Mouse (Mus musculus) spleen, adult 2 months (tissue): Measurements from ENCODE around the gene Clta.

ENCODE experiments used
- CTCF ChIP-seq: fragments of 200-500 bp; IDR thresholded peaks from 2 replicates; pipeline ENCODE4 v1.5.1; 2011; ENCODE audit warnings: mild to moderate bottlenecking, inconsistent platforms; ENCODE audit not compliant: insufficient read depth, insufficient read length, insufficient replicate concordance; ENCODE audit errors: extremely low read depth
- POLR2A ChIP-seq: fragments of 200-500 bp; IDR thresholded peaks from 2 replicates; pipeline ENCODE4 v1.6.1; 2011; ENCODE audit warnings: low read depth, low read length, inconsistent platforms

DNA sequence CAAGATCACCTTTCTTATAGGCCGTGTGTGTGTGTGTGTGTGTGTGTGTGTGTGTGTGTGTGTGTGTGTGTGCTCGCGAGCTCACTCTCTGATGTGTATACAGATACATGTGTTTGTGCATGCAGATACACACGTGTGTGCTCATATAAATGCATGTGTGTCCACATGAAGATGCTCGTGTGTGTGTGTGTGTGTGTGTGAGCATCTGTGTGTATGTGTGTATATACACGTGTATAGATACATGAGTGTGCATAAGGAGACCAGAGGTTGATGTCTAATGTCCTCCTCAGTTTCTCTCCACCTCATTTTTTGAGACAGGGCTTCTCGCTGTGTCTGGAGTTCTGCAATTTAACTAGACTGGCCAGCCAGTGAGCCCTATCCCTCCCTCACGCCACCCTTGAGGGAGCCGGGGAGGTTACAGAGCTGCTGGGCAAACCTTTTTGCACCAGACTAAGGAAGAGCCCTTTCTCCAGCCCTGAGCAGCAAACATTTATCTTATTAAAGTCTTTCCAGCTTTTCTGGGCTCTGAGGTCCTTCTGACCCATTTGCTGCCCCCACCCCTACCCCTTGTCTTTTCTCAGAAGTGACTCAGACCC is 32.6 kb upstream of the Clta start:
- TF ChIP-seq CTCF = no peak
- no peak for TF ChIP-seq POLR2A
